In genomic region chr11:7545621-7546020, GRCm38 (mm10) we compare ENCODE assay signal across 28 mouse cellular contexts.
"Had no signal": no experiment of that assay in that cellular context is flagged by ENCODE, and none has a peak within 500 bp of the region (broad histone marks: within the 10 kb centered on the region; RNA-seq: fewer than 3 reads in every experiment).

No protein-coding gene starts in this region.

- H3K36me3 ChIP-seq: heart, embryonic 13.5 days; heart, embryonic 15.5 days; hindbrain, embryonic 10.5 days; hindbrain, embryonic 12.5 days; limb, embryonic 10.5 days; limb, embryonic 12.5 days; liver, embryonic 13.5 days had no signal

- ATAC-seq: forebrain, postnatal 0 days; hindbrain, embryonic 16.5 days; inflammation-experienced regulatory T-cells, adult 6 months had no signal

- H3K4me2 ChIP-seq: heart, embryonic 11.5 days; heart, embryonic 13.5 days; heart, embryonic 15.5 days; hindbrain, embryonic 12.5 days; hindbrain, embryonic 14.5 days; limb, embryonic 12.5 days; liver, embryonic 11.5 days; liver, embryonic 13.5 days had no signal

- H3K27ac ChIP-seq: heart, adult 2 months; heart, embryonic 13.5 days; heart, embryonic 15.5 days; hindbrain, embryonic 10.5 days; hindbrain, embryonic 12.5 days; hindbrain, embryonic 14.5 days; layer of hippocampus, adult 2 months; left cerebral cortex, adult 2 months; limb, embryonic 10.5 days; limb, embryonic 12.5 days; liver, embryonic 13.5 days had no signal

- H3K4me3 ChIP-seq: heart, adult 2 months; heart, embryonic 13.5 days; heart, embryonic 15.5 days; hindbrain, embryonic 10.5 days; hindbrain, embryonic 12.5 days; layer of hippocampus, adult 2 months; left cerebral cortex, adult 2 months; limb, embryonic 10.5 days; limb, embryonic 12.5 days; liver, embryonic 13.5 days had no signal

- H3K9ac ChIP-seq: forebrain, postnatal 0 days; heart, embryonic 13.5 days; heart, embryonic 15.5 days; hindbrain, embryonic 12.5 days; hindbrain, embryonic 14.5 days; limb, embryonic 12.5 days; liver, embryonic 13.5 days had no signal

- H3K27me3 ChIP-seq: heart, embryonic 13.5 days; heart, embryonic 15.5 days; hindbrain, embryonic 12.5 days; limb, embryonic 12.5 days; liver, embryonic 13.5 days had no signal

- H3K9me3 ChIP-seq: heart, embryonic 13.5 days; heart, embryonic 15.5 days; hindbrain, embryonic 10.5 days; hindbrain, embryonic 12.5 days; limb, embryonic 10.5 days; limb, embryonic 12.5 days; liver, embryonic 13.5 days had no signal

- H3K4me1 ChIP-seq: heart, embryonic 13.5 days; heart, embryonic 15.5 days; hindbrain, embryonic 10.5 days; hindbrain, embryonic 12.5 days; limb, embryonic 10.5 days; limb, embryonic 12.5 days; liver, embryonic 13.5 days had no signal

- DNase-seq: forebrain, postnatal 0 days; gastrocnemius, postnatal 14 days; gastrocnemius, postnatal 36 days; heart, adult 11 months; heart, adult 2 months; heart, postnatal 14 days; heart, postnatal 36 days; kidney, adult 11 months; kidney, adult 2 months; kidney, adult 9 months; kidney, postnatal 10 days; kidney, postnatal 25 days; kidney, postnatal 4 days; liver; liver, embryonic 13.5 days had no signal
